Mouse (Mus musculus): ENCODE measurements around the gene Cd5l. TPM values are rescaled to one million over a fixed set of nuclear protein-coding genes. Genes with fewer than 3 reads are reported as not detected.

Gene Cd5l
- polyA plus RNA-seq, 1 experiment = 1.8 TPM

- no peak for DNase-seq (ENCODE audit: low read depth)
Measured at GRCm38 (mm10) chr3:87408171-87408570, 50.5 kb downstream of the Cd5l start.

- DNase-seq (ENCODE audit: low read depth) = no peak
Measured at GRCm38 (mm10) chr3:87409196-87409935, 51.7 kb downstream of the Cd5l start.

DNA sequence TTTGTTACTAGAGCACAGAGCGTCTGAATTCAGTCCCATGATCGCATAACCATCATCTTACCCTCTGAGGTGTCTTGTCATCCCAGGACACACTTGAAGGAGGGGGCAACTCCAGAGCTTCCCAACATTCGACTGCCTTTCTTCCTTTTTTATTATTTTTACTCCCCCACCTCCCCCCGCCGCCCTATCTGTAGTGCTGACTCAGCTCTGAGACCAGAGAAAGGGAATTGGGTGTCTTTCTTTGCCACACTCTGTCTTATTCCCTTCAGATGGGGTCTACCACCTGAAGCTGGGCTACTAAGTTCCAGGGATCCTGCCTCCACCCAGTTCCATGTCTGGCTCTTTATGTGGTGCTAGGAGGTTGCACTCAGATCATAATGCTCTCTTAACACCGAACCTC, 52.9 kb downstream of the Cd5l start:
- DNase-seq (ENCODE audit: low read depth) = no peak

DNA sequence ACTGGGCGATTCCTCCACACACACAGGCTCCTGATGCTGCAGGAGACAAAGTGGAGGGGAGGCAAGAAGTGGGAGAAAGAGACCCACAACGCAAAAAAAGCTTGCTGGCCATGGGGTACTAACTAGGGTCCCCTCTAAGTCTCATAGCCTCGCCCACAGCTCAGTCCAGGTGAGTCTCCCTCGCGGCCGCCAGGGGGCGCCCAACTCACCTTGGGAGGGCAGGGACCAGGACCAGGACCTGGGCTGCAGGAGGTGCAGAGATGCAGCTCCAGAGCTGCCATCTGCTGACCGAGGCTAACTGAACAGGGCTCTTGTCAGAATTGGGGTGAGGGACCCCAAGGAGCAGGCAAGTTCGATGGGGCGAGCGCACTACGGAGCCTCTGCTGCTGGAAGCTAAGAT, 53.5 kb downstream of the Cd5l start:
- DNase-seq (ENCODE audit: low read depth) = no peak

- no peak for DNase-seq (ENCODE audit: low read depth)
Measured at GRCm38 (mm10) chr3:87420645-87421044, 63.0 kb downstream of the Cd5l start.

Other genes with a start within 250 kb of the Cd5l start
- 14.4 and 19.6 TPM in 2 replicates for gene Kirrel, start 183.1 kb upstream of the Cd5l start, polyA plus RNA-seq (2012; rRNA removed)
- gene Fcrls, start 94.1 kb upstream of the Cd5l start, polyA plus RNA-seq (2012; rRNA removed) = 10.0 and 11.0 TPM in 2 replicates
- gene Fcrl1, start 18.5 kb downstream of the Cd5l start, polyA plus RNA-seq (2012; rRNA removed) = 0.76 and 1.1 TPM in 2 replicates
- gene Fcrl5, start 77.9 kb downstream of the Cd5l start, polyA plus RNA-seq (2012; rRNA removed) = 0.06 and 0.07 TPM in 2 replicates
- gene Etv3, start 167.5 kb downstream of the Cd5l start, polyA plus RNA-seq (2012; rRNA removed) = 15.8 and 16.5 TPM in 2 replicates

Data from gonadal fat pad, adult 2 months (tissue).